Mouse (Mus musculus) adipose tissue, adult 10 weeks (tissue): Measurements from ENCODE around the gene Ccr2. TPM values are rescaled to one million over a fixed set of nuclear protein-coding genes. Genes with fewer than 3 reads are reported as not detected.

Source experiments
- polyA plus RNA-seq: library from polyadenylated mRNA; stranded (reverse); fragments of 350-450 nt; fragmentation: Illumina TruSeq; extraction: RNeasy Lipid Tissue Mini Kit (QIAGEN cat#74804); gene quantifications from one replicate; pipeline ENCODE4 v1.2.3, GENCODE M21; 2014; ENCODE audit warnings: low read depth, low replicate concordance

Gene Ccr2
- polyA plus RNA-seq: 18.8 TPM

GRCm38 (mm10) chr9:124101723-124102122 lies at the start of gene Ccr2:
Gene Ccr2, plus strand, starts transcription at chr9:124101950.

GRCm38 (mm10) chr9:124121387-124122184 lies 19.8 kb downstream of the Ccr2 start, which contains the start of gene Ccr5:
Gene Ccr5, plus strand, starts transcription at chr9:124121543.

Other genes with a start within 250 kb of the Ccr2 start
- gene Xcr1, start 239.9 kb upstream of the Ccr2 start, polyA plus RNA-seq: 0.43 TPM
- 5.0 TPM for gene Ccr1, start 133.3 kb upstream of the Ccr2 start, polyA plus RNA-seq
- gene Ccr1l1, start 123.5 kb upstream of the Ccr2 start, polyA plus RNA-seq: not detected
- 0.63 TPM for gene Ccr3, start 80.0 kb upstream of the Ccr2 start, polyA plus RNA-seq
- gene Ccr5, start 19.6 kb downstream of the Ccr2 start, polyA plus RNA-seq: 3.6 TPM
- gene 2010315B03Rik, start 210.7 kb downstream of the Ccr2 start, polyA plus RNA-seq: 22.6 TPM